Mouse (Mus musculus): Measurements from ENCODE around the gene Zfp46. TPM values are rescaled to one million over a fixed set of nuclear protein-coding genes. Genes with fewer than 3 reads are reported as not detected.

Zfp46 gene
- 39.5 and 40.7 TPM in 2 replicates for polyA plus RNA-seq (2015; fragmentation: Nextera tagmentation; extraction: Ambion mirVana)

- H3K36me3 ChIP-seq, result peaks cover 24% of the 10 kb centered on the region
- peaks cover 14% of the 10 kb centered on the region for H3K27me3 ChIP-seq
- H3K4me1 ChIP-seq (replicated peaks), result peaks cover 46% of the 10 kb centered on the region
- H3K9me3 ChIP-seq, result 0 out of 2 replicates have a peak, but pooled peaks cover 3% of the 10 kb centered on the region
- H3K4me3 ChIP-seq (replicated peaks), result peak within 1 kb of the TSS; percentile 74
- H3K4me2 ChIP-seq (replicated peaks), result peak within 1 kb of the TSS; percentile 90
- H3K27ac ChIP-seq, result peak within 1 kb of the TSS; percentile 93
- no peak for ATAC-seq
- WGBS, result 23% methylated on average over 5 of the region's 5 CpGs
- H3K9ac ChIP-seq (replicated peaks), result peak within 1 kb of the TSS; percentile 85
Observed at GRCm38 (mm10) chr4:136284455-136284854, at the start of gene Zfp46. Zfp46 (plus strand) TSS chr4:136284683.

- no peak for ATAC-seq
- WGBS, result 18% methylated on average over 13 of the region's 13 CpGs
- H3K27me3 ChIP-seq, result peaks cover 34% of the 10 kb centered on the region
- no peaks in the 10 kb centered on the region for H3K36me3 ChIP-seq
- 0 out of 2 replicates have a peak, but pooled peaks cover 2% of the 10 kb centered on the region for H3K9me3 ChIP-seq
- peaks cover 9% of the 10 kb centered on the region; the same call in 1 of the 2 replicates for H3K4me1 ChIP-seq (replicated peaks)
- no peak overlapping the region for H3K9ac ChIP-seq (replicated peaks)
- H3K4me2 ChIP-seq (replicated peaks), result no peak overlapping the region
- no peak overlapping the region for H3K4me3 ChIP-seq (replicated peaks)
- H3K27ac ChIP-seq, result no peak overlapping the region
Observed at GRCm38 (mm10) chr4:136238669-136239068, 45.8 kb upstream of the Zfp46 start.

DNA sequence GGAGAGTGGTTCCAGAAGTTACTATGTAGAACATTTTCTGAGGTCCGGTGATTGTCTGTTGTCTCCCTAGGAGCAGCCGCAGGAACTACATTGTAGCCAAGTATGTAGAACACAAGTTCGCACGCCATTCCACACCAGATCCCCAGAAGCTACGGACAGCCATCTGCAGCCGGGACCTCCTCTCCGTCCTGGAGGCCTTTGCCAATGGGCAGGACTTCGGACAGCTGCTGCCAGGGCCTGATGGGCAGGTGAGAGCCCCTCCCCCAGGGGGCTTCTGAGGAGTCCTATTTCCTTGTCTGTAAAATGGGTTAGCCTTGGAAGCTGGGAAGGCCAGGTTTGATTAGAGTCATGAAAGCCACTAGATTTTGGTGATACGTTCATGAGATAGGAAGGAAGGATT is 45.4 kb upstream of the Zfp46 start:
- WGBS, result 77% methylated on average over 9 of the region's 9 CpGs
- ATAC-seq, result no peak

GRCm38 (mm10) chr4:136239622-136240021 is 44.9 kb upstream of the Zfp46 start:
- no peak overlapping the region for H3K27ac ChIP-seq
- H3K4me2 ChIP-seq (replicated peaks), result no peak overlapping the region
- H3K4me1 ChIP-seq (replicated peaks), result peaks cover 9% of the 10 kb centered on the region; the same call in 1 of the 2 replicates
- 0 out of 2 replicates have a peak, but pooled peaks have one; percentile 24 for ATAC-seq
- H3K36me3 ChIP-seq, result no peaks in the 10 kb centered on the region
- 21% methylated on average over 8 of the region's 8 CpGs for WGBS
- H3K9me3 ChIP-seq, result 0 out of 2 replicates have a peak, but pooled peaks cover 2% of the 10 kb centered on the region
- no peak overlapping the region for H3K4me3 ChIP-seq (replicated peaks)
- H3K27me3 ChIP-seq, result peaks cover 43% of the 10 kb centered on the region
- no peak overlapping the region for H3K9ac ChIP-seq (replicated peaks)

More for the DNA sequence above, 45.4 kb upstream of the Zfp46 start:
- Histone ChIP-seq H3K27ac (no peak overlapping the region), H3K36me3 (no peaks in the 10 kb centered on the region), H3K4me2 (replicated peaks) (no peak overlapping the region), H3K27me3 (peaks cover 38% of the 10 kb centered on the region), H3K4me3 (replicated peaks) (no peak overlapping the region), H3K4me1 (replicated peaks) (peaks cover 9% of the 10 kb centered on the region; the same call in 1 of the 2 replicates), H3K9me3 (0 out of 2 replicates have a peak, but pooled peaks cover 2% of the 10 kb centered on the region), H3K9ac (replicated peaks) (no peak overlapping the region)

DNA sequence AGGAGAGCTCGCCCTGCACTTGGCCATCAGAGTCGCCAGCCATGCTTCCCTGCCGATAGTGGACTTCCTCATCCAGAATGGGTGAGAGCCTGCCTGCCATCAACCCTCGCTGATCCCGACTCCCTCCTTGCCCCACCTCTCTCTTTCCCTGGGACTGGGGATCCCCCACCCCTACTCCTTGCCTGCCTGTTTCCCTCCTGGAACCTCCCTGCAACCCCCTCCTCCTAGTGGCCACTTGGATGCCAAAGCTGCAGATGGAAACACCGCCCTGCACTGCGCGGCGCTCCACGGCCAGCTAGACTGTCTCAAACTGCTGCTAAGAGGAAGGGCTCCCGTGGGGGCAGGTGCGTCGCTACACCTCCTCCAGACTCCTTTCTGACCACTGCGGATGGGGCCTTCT is 44.4 kb upstream of the Zfp46 start:
- no peak overlapping the region for H3K4me2 ChIP-seq (replicated peaks)
- H3K9ac ChIP-seq (replicated peaks), result no peak overlapping the region
- peaks cover 9% of the 10 kb centered on the region; the same call in 1 of the 2 replicates for H3K4me1 ChIP-seq (replicated peaks)
- 70% methylated on average over 14 of the region's 14 CpGs for WGBS
- ATAC-seq, result no peak
- no peak overlapping the region for H3K4me3 ChIP-seq (replicated peaks)
- no peak overlapping the region for H3K27ac ChIP-seq
- H3K27me3 ChIP-seq, result peaks cover 48% of the 10 kb centered on the region
- no peaks in the 10 kb centered on the region for H3K36me3 ChIP-seq
- 0 out of 2 replicates have a peak, but pooled peaks cover 2% of the 10 kb centered on the region for H3K9me3 ChIP-seq

DNA sequence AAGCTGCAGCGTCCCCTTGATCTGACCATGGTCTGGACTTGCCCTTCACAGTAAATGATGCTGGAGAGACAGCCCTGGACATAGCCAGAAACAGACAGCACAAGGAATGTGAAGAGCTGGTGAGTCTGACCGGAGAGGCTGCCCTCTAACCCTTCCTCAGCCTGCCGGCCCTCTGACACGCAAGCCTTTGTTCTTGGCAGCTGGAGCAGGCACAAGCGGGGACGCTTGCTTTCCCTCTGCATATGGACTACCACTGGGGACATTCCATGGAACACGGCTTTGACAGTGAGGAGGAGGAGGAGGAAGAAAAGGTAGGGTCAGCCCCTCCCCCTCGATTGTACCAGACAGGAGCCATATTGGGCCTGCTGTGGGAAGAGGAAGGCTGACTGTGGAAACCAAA is 43.5 kb upstream of the Zfp46 start:
- H3K27ac ChIP-seq, result no peak overlapping the region
- 31% methylated on average over 8 of the region's 8 CpGs for WGBS
- no peak overlapping the region for H3K4me2 ChIP-seq (replicated peaks)
- ATAC-seq, result no peak
- H3K27me3 ChIP-seq, result peaks cover 56% of the 10 kb centered on the region
- no peak overlapping the region for H3K9ac ChIP-seq (replicated peaks)
- 0 out of 2 replicates have a peak, but pooled peaks cover 2% of the 10 kb centered on the region for H3K9me3 ChIP-seq
- no peaks in the 10 kb centered on the region for H3K36me3 ChIP-seq
- H3K4me1 ChIP-seq (replicated peaks), result peaks cover 10% of the 10 kb centered on the region
- no peak overlapping the region for H3K4me3 ChIP-seq (replicated peaks)

DNA sequence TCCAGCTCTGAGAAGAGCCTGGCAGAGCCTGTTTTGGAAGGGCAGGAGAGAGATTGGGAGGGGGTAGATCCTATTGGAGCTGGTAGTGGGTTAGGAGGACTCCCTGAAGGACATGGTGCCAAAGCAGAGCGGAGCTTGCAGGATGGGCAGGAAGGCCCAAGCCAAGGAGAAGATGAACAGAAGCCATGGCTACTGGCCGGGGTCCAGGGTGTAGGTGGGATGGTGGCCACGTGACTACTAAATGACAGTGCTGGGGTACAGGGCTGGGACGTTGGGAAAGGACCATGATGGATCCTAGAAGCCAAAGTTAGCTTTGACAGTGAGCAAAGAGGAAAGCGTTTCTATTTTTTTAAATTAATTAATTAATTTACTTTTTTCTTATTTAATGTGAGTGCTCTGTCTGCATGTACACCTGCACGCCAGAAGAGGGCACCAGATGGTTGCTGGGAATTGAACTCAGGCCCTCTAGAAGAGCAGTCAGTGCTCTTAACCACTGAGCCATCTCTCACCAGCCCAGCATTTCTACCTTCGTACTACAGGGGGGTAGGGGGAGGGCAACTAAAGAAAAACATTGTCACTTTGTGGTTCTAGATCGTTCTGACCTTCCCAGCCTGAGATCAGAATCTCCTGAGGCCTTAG is 42.3 kb upstream of the Zfp46 start:
- 50% methylated on average over 8 of the region's 8 CpGs for WGBS
- Histone ChIP-seq H3K36me3 (no peaks in the 10 kb centered on the region), H3K27ac (no peak overlapping the region), H3K9me3 (0 out of 2 replicates have a peak, but pooled peaks cover 2% of the 10 kb centered on the region), H3K4me1 (replicated peaks) (peaks cover 22% of the 10 kb centered on the region), H3K4me3 (replicated peaks) (no peak overlapping the region), H3K9ac (replicated peaks) (no peak overlapping the region), H3K27me3 (peaks cover 69% of the 10 kb centered on the region), H3K4me2 (replicated peaks) (no peak overlapping the region)
- no peak for ATAC-seq

DNA sequence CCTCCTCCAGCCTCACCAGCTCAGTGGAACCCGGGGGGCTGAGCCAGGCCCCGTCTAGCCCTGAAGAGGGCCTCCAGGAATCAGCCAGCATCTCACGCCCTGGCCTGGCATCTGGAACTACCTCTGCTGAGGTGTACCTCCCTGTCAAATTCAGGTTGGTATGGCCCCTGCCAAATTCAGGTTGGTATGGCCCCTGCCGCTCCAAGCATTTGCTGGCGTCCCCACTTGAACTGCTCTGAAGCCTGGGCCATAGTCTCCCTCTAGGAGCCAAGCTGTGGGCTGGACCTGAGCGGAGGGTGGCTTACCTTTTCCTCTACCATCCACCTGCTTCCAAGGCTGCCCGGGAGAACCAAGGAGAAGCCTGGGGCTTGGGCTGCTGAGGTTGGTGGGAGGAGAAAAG is 41.8 kb upstream of the Zfp46 start:
- ATAC-seq, result no peak
- Histone ChIP-seq H3K27ac (no peak overlapping the region), H3K27me3 (peaks cover 71% of the 10 kb centered on the region), H3K36me3 (no peaks in the 10 kb centered on the region), H3K9me3 (0 out of 2 replicates have a peak, but pooled peaks cover 2% of the 10 kb centered on the region), H3K9ac (replicated peaks) (no peak overlapping the region), H3K4me2 (replicated peaks) (no peak overlapping the region), H3K4me3 (replicated peaks) (no peak overlapping the region), H3K4me1 (replicated peaks) (peaks cover 27% of the 10 kb centered on the region)
- WGBS, result 82% methylated on average over 7 of the region's 7 CpGs

DNA sequence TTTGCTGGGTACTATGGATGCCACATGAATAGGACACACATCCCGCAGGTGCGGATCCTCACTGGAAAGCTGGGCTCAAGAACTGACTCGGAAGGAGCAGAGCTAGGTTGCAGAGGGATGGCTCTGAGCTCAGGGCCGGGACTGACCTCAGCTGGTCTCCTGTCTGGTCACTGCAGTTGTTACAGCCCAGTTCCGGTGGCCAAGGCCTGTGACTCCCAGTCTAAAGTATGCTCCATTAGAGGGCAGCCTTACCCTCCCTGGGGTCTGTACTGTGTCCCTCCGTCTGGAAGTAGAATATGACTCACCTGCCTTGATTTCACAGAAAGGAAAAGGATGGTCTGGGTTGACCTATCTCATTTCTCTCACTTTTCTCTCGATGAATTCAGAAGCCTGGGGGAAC is 40.3 kb upstream of the Zfp46 start:
- peaks cover 71% of the 10 kb centered on the region for H3K27me3 ChIP-seq
- peaks cover 33% of the 10 kb centered on the region for H3K4me1 ChIP-seq (replicated peaks)
- H3K9ac ChIP-seq (replicated peaks), result no peak overlapping the region
- H3K9me3 ChIP-seq, result 0 out of 2 replicates have a peak, but pooled peaks cover 2% of the 10 kb centered on the region
- H3K4me2 ChIP-seq (replicated peaks), result no peak overlapping the region
- ATAC-seq, result no peak
- H3K27ac ChIP-seq, result no peak overlapping the region
- no peaks in the 10 kb centered on the region for H3K36me3 ChIP-seq
- WGBS, result 67% methylated on average over 7 of the region's 7 CpGs
- no peak overlapping the region for H3K4me3 ChIP-seq (replicated peaks)

- ATAC-seq, result no peak
- Histone ChIP-seq H3K27me3 (peaks cover 74% of the 10 kb centered on the region), H3K4me3 (replicated peaks) (no peak overlapping the region), H3K27ac (no peak overlapping the region), H3K4me2 (replicated peaks) (no peak overlapping the region), H3K9ac (replicated peaks) (no peak overlapping the region), H3K9me3 (no peaks in the 10 kb centered on the region), H3K4me1 (replicated peaks) (peaks cover 35% of the 10 kb centered on the region), H3K36me3 (no peaks in the 10 kb centered on the region)
- WGBS, result 33% methylated on average over 5 of the region's 5 CpGs
Observed at GRCm38 (mm10) chr4:136245681-136246080, 38.8 kb upstream of the Zfp46 start.

DNA sequence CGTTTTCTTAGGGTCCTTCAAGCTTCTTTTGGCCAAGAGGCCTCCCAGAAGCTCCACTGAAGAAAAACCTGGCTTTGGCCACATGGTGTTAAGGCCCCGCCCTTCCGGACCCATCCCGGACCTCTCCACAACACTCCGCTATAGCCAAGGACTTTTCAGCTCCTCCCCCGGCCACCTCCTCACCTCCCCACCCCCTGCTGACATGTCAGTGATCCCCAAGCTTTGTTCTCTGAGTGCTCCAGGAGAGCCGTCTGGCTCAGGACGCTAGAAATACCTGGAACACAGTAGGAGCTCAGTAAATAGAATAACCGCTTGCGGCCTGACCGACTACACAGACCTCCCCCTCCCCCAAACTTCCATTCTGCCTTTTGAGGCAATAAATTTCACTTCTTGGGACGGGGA is 37.9 kb upstream of the Zfp46 start:
- no peaks in the 10 kb centered on the region for H3K9me3 ChIP-seq
- H3K36me3 ChIP-seq, result no peaks in the 10 kb centered on the region
- no peak for ATAC-seq
- H3K9ac ChIP-seq (replicated peaks), result no peak overlapping the region
- H3K4me1 ChIP-seq (replicated peaks), result peaks cover 35% of the 10 kb centered on the region
- WGBS, result 3% methylated on average over 12 of the region's 12 CpGs
- no peak overlapping the region for H3K4me2 ChIP-seq (replicated peaks)
- peaks cover 76% of the 10 kb centered on the region for H3K27me3 ChIP-seq
- H3K27ac ChIP-seq, result no peak overlapping the region
- no peak overlapping the region for H3K4me3 ChIP-seq (replicated peaks)

DNA sequence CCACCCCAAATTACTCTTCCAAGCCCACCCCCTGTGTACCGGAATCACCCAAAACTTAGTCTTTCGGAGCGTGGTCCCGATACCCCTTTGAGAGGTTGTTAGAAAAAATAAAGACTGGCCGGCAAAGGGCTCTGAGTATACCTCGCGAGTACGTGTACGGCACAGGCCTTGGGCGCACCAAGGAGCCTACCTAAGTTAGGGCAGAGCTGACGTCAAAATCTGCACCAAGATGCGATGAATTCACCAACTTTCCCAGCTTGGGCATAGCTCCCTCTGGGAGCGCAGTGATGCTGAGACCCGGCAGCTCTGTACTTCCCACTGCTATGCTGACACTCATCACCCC is 37.1 kb upstream of the Zfp46 start:
- no peak overlapping the region for H3K27ac ChIP-seq
- peaks cover 79% of the 10 kb centered on the region for H3K27me3 ChIP-seq
- 0 out of 2 replicates have a peak overlapping the region, but pooled peaks have one; percentile 28 for H3K9ac ChIP-seq (replicated peaks)
- peak overlapping the region; percentile 39 for H3K4me3 ChIP-seq (replicated peaks)
- peak overlapping the region; percentile 67 for H3K4me2 ChIP-seq (replicated peaks)
- H3K4me1 ChIP-seq (replicated peaks), result peaks cover 35% of the 10 kb centered on the region
- H3K9me3 ChIP-seq, result no peaks in the 10 kb centered on the region
- H3K36me3 ChIP-seq, result no peaks in the 10 kb centered on the region
- WGBS, result 2% methylated on average over 14 of the region's 14 CpGs
- ATAC-seq, result 0 out of 2 replicates have a peak, but pooled peaks have one; percentile 6

All from midbrain, embryonic 13.5 days (tissue).